Mouse (Mus musculus): ENCODE results near the gene Spata2. TPM values are rescaled to one million over a fixed set of nuclear protein-coding genes. Genes with fewer than 3 reads are reported as not detected.

Gene Spata2
- polyA plus RNA-seq, 1 experiment: 31.5 TPM

DNA sequence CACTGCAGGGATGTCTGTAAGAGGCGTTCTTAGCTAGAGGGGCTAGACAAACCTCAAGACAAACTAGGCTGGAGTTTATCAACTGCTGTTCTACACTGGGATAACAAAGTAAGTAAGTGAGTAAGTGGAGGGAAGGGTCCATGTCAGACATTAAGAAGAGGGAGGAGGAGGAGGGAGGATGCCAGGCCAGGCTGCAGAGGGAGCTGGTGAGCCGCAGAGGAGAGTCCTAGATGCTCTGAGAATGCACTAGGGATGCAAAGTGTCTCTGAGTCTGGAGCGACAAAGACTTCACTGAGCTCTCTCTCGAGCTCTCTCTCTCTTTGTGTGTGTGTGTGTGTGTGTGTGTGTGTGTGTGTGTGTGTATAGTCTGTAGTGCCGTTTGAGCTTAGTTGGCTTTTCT lies 35.6 kb upstream of the Spata2 start:
- no peak for TF ChIP-seq GATA1 (IDR thresholded peaks at IDR 0.05; ENCODE audit: low read length)

DNA sequence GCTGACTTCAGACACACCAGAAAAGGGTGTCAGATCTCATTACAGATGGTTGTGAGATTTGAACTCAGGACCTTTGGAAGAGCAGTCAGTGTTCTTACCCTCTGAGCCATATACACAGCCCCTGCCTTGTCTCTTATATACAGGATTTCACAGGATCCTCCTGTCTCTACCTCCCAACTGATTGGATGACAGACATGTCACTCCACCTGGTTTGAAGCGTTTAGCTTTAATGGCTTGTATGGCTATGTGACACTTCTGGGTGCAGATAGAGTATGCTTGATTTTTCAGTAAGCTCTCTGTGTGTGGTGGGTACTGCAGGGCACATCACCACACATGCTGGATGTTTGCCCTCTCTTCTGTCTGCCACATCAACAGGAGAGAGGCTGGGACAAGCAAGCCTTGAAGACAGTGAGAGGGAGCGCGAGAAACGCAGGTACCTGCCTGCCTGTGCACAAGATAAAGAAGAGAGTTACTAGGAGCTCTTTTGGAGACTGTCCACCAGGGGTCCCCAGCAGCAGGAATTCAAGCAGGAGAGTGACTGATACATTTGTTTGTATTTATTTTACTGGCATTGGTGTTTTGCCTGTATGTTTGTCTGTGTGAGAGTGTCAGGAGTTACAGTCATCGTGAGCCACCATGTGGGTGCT lies 27.0 kb upstream of the Spata2 start:
- no peak for TF ChIP-seq GATA1 (IDR thresholded peaks at IDR 0.05; ENCODE audit: low read length)

DNA sequence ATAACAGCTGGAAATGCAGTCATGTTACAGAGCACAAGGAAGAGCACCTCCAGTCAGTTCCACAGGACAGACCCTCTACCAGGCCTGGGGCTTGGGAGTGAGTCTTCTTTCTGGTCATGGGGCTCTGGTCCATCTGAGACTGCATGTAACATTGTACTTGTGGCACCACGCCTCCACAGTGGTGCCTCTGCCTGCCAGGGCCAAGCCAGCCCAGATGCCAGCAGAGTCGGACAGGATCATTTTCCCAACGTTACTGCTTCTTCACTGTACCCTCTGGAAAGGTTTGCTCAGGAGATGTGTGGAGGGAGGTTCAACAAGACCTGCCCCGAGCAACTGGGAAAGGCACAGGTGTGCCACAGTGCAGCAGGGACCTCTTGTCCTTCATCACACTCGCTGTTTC lies 23.0 kb upstream of the Spata2 start:
- TF ChIP-seq GATA1 (IDR thresholded peaks at IDR 0.05; ENCODE audit: low read length): no peak

DNA sequence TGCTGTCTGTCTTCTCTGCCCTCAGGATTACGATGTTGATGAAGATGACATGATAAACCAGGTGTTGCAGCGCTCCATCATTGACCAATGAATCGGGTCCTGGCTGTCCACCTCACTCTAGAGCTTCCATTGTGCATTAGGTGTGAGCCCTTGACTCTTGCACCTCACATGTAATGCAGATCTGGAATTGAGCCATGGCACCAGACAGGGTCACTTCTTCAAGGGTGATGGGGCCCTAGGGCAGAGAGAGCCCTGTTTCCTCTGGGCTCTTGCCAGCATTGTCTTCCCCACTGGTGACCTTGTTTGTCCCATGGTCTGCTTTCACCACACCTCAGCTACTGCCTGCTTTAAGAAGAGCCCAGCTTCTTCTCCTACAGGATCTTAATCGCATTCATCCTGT lies 22.0 kb upstream of the Spata2 start:
- TF ChIP-seq GATA1 (IDR thresholded peaks at IDR 0.05; ENCODE audit: low read length): no peak

DNA sequence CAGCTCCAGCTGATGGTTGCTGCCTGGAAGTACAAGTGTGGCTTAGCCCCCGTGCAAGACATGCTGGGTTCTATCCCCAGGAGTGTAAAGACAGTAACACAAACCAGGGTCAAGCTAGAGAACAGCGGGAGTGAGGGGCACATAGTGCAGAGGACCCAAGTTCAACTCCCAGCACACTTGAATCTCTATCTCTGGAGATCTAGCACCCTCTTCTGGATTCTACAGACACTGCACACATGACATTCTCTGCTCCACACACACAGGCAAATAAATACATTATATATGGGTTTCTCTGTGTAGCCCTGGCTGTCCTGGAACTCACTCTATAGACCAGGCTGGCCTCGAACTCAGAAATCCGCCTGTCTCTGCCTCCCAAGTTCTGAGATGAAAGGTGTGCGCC lies 20.3 kb upstream of the Spata2 start:
- no peak for TF ChIP-seq GATA1 (IDR thresholded peaks at IDR 0.05; ENCODE audit: low read length)

DNA sequence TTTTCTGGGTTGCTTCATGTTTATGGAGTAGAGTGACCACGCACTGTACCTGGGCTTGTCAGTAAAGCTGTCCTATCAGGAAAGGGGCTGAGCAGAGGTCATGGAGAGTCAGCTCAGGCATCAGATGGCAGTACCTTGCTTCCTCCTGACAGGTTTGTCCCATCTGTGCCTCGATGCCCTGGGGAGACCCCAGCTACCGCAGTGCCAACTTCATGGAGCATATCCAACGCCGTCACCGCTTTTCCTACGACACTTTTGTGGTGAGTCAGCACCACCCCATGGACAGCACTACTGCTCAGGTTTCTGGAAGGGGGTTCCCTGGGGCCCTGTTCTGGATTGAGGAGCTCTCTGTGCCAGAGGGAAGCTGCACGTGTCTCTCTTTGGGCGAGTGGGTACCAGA lies 19.7 kb upstream of the Spata2 start:
- TF ChIP-seq GATA1 (IDR thresholded peaks at IDR 0.05; ENCODE audit: low read length): no peak

DNA sequence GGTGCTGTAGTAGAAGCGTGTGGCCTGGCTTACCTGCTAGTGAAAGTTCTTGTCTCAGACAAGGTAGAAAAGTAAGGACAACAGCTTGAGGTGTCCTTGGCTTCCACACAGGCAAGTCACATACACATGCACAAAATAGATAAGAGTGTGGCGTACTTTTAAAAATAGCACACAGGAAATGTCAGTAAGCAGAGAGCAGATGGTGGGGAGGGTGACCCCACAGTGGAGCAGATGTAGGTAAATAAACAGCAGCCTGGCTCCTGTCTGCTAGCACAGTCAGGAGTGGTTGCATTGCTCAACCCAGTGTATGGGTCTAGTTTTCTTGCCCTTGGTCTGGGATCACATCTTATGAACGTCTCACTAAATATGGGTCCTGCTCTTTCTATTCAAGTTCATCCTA lies 17.8 kb upstream of the Spata2 start:
- TF ChIP-seq GATA1 (IDR thresholded peaks at IDR 0.05; ENCODE audit: low read length): no peak

DNA sequence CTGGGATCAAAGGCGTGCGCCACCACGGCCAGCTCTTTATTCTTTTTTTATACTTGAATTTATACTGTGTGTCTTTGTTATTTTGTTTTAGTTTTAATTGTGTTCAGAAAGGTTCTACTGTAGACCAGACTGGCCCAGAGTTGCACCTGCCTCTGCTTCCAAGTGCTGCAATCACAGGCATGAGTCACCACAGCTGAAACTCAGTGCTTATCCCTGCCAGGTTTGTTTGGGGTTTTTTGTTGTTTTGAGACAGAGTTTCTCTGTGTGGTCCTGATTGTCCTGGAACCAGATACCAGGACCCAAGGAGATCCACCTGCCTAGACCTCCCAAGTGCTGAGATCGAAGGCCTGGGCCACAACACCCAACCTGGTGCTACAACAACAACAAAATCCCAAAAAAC lies 15.9 kb upstream of the Spata2 start:
- no peak for TF ChIP-seq GATA1 (IDR thresholded peaks at IDR 0.05; ENCODE audit: low read length)

DNA sequence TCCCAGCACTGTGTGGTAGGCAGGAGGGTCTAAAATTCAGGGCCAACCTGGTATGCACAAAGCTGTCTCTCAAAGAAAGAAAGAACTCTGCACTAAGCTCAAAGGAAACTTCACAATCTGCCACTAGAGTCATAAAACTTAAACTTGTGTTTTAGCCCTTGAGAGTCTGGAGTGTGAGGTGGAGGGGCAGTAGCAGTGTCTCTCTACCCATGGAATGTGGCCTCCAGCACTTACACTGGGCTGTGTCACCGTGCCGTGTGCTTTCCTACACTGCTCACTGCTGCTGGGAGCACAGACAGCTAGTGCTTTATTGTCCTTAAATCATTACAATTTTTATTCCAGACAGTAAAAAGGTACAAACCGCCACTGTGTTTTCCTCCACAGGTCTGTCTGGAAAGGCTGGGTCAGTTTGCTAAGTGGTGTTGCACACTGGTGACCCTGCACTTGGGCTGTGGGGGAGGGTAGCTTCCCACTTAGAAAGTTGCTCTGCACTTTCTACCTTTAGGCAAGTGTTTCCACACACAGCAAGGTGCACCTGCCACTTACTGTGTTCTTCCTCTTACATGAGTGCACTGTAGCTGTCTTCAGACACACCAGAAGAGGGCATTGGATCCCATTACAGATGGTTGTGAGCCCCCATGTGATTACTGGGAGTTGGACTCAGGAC lies 15.2 kb upstream of the Spata2 start:
- no peak for TF ChIP-seq GATA1 (IDR thresholded peaks at IDR 0.05; ENCODE audit: low read length)

DNA sequence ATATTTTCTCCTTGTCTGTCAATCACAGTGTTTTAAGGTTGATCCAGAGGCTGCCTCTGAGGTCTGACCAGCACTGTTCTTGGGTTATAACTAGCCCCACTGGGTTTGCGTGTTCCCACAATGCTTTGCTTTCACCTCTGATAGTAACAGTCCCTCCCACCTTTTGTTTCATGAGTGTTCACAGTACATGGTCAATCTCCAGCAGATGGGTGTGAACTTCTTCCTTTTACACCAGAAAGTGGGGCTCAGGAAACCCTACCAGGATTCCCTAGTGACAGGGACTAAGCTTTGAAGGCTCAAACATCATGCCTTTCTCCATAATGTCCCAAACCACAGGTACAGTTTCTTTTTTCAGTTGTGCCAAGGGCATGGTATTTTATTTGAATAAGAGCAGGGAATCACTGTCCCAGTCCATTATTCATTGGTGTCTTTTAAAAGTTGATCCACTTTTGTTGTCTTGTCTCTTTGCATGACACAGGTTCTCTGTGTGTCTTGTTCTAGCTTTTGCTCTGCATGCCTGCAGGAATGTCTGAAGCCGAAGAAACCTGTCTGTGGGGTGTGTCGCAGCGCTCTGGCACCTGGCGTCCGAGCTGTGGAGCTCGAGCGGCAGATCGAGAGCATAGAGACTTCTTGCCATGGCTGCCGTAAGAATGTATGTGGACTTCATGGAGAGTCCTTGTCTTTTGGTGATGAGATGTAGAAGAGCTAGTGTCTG lies 14.0 kb upstream of the Spata2 start:
- no peak for TF ChIP-seq GATA1 (IDR thresholded peaks at IDR 0.05; ENCODE audit: low read length)

DNA sequence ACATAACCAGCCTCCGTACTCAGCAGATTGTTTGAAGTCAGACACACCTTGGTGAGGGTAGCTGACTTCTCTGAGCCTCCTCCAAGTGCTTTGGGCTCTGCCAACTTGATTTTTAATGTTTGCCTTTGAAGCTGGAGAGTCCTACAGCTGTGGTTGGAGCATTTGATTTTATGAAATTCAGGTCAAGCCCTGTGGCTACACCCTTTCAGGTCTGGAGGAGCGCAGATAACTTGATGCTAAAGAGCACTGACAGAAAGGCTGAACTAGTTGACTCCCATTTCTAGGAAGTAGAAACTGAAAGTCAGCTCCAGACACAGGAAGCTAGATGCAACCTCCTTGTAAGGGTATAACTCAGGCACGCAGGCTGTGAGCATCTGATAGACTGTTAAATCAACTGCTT lies 12.4 kb upstream of the Spata2 start:
- TF ChIP-seq GATA1 (IDR thresholded peaks at IDR 0.05; ENCODE audit: low read length): no peak

DNA sequence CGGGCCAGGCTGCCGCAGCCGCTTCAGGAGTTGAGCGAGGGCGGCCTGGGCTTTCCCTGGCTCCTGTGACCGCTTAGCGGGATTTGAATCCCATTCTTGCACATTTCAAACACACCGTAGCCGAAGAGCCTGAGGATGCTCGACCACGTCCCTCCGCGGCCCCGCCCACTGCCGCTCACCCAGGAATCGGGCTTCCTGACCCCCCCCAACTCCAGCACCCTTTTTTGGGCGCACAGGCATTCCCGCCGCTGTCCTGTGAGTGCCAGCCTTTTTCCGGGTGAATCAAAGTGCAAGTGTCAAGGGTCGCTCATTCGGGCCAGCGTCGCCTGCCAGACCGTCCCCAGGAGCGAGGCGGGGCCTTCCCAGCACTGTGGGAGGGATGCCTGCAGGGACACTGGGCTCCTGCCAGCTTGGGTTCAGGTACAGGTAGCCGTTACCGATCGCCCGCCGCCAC lies 11.2 kb upstream of the Spata2 start:
- no peak for TF ChIP-seq GATA1 (IDR thresholded peaks at IDR 0.05; ENCODE audit: low read length)

DNA sequence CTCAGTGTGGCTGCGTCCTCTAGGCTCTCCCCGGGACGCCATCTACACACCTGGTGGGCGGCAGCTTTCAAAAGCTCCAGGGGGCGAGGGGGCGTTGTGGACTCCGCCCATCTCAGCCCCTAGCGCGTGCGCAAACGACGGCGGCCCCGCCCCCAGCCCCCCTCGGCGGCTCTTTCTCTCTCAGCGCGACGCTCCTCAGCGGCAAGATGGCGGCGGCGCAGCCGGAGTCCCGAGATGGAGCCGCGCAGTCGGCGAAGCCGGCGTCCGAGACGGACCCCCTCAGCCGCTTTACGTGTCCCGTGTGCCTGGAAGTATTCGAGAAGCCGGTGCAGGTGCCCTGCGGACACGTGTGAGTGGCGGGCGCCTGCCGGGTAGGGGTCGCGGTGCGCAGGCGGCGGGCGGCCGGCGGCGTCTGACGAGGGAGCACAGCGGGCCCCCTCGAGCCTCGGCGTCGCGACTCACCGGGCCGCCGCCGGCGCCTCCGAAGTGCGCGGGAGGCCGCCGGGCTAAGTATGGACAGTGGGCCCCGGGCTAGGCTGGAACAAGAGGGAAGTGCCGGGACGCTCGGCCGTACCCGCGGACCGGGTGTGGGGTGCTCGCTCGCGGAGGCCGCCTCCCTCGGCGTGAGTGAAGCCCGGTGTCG lies 10.7 kb upstream of the Spata2 start:
- no peak for TF ChIP-seq GATA1 (IDR thresholded peaks at IDR 0.05; ENCODE audit: low read length)

DNA sequence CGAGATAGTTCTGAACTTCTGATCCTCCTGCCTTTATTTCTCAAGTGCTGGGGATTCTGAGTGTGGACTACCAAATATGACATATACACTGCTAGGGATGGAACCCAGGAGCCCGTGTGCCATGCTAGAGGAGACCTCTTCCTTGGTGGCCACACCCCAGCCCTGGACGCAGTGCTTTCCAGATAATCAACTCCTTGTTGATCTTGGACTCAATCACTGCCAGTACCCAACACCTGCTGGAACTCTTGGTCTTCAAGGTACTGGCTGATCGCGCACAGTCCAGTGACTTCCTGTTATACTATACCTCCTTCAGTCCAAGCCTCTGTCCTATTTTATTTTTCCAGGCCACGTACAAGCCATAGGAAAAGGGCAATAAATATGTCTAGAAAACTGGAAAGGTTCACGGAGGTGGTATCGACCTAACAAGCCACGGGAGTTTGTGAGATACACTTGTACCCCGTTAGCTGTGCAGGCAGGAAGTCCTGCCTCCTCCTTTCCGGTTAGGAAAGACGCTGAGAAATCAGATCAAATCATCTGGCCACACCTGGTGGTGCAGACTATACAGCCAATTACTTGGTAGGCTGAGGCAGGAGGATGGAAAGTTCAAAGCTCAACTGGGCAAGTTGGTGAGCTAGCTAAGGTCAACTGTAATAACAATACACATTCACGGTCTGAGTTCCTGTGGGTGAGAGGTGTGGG lies 10.0 kb upstream of the Spata2 start:
- TF ChIP-seq GATA1 (IDR thresholded peaks at IDR 0.05; ENCODE audit: low read length): no peak

DNA sequence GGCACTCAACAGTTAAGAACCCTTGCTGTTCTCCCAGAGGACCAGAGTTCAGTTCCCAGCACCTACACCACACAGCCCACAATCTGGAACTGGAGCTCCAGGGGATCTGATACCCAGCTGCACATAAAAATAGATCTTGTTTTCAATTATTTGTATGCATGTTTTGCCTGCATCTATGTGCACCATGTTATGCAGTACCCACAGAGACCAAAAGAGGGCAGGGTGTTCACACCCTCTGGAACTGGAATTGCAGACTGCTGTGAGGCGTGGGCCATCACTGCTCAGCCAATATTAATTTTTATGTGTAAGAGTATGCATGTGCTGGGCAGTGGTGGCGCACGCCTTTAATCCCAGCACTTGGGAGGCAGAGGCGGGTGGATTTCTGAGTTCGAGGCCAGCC lies 4.6 kb upstream of the Spata2 start:
- TF ChIP-seq GATA1 (IDR thresholded peaks at IDR 0.05; ENCODE audit: low read length): no peak

DNA sequence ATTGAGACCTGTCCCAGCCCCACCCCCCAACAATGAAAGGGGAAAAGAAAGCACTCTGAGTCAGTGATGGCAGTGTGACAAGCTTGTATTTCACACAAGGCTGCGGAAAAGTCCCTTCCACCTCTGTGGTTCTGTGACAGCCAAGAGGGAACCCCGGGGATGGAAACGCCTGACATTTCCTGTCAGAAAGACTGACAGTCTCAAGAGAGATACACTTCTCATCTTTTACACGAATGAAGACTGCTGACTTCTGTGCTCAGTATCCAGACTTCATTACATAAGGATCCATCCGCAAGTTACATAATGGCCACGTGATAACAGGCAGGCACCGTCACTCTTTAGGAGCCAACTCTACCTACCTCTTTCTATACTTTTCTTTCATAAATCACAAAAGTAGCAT lies 3.8 kb upstream of the Spata2 start:
- no peak for TF ChIP-seq GATA1 (IDR thresholded peaks at IDR 0.05; ENCODE audit: low read length)
